Mouse (Mus musculus) kidney, adult 11 months (tissue): Measurements from ENCODE around the gene Fam169a.
"Not testable (repeated sequence)": the region's sequence is repeated elsewhere in the genome, so short reads cannot be mapped to it uniquely, and the experiment has no call there.

Experiments
- DNase-seq: peaks from one replicate; pipeline ENCODE4 v3.0.0; 2022

The Fam169a gene

DNA sequence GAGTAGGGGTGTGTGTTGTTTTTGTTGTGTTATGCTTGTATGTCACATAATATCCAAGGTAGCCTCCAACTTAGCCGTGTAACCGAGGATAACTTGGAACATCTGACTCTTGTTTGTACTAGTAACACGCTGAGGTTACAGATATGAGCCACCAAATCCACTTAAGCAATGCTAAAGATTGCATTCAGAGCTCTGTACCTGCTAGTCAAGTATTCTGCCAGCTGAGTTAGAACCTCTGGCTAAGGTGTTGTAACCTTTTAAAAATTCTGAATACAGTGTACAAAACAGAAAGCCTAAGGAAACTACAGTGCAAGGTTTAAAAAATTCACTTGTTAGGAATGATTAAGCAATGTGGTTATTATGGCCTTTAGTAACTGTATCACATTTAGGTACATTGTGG lies 13.5 kb downstream of the Fam169a start:
- DNase-seq = no peak

DNA sequence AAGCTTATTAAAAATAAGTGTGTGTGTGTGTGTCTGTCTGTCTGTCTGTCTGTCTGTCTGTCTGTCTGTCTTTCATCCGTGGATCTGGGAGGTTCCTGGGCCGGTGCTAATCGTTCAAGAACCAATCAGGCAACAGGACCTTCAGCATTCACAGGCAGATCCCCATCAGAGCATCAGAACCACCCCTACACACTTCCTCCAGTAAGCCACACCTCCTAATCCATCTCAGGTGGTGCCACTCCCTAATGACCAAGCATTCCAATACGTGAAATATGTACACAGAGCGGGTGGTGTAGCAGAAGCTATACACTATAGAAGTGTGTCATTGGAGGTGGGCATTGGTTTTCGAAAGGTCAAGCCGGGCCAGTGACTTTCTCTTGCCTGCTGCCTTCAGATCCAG lies 15.3 kb downstream of the Fam169a start:
- DNase-seq = no peak

DNA sequence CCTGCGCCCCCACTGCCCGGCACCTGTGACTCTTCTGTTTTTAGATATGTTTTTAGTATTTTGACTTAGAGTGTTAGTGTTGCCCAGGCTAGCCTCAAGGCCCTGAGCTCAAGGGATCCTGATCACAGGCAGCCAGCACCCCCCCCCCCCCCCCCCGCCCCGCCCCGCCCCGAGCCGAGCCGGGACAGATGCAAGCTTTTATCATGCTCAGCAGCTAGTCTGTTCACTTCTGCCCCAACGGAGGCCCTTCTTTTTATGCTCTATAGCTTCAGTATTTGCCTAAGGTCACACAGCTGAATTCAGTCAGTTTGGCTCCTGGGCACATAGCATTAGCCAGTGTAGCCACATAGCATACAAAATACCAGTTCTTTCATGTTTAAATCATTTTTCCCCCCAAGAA lies 19.2 kb downstream of the Fam169a start:
- no peak for DNase-seq

DNA sequence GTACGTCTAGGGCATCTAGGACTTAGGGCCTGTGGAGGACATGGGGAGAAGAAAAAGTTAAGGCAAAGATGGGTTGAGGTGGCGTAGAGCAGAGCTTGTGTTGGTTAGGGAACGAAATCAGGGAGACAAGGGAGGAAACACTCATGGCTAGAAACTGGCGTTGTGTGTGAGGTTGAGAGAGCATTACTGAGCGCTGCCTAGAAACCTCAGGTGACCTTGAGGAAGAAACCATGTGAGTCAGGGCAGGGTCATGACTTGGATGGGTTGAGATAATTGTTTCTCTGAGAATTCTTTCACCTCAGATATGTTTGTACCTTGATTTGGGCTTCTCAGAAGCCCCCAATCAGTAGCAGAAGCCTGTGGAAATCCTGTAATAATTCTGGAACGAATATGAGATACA lies 20.3 kb downstream of the Fam169a start:
- DNase-seq = no peak

DNA sequence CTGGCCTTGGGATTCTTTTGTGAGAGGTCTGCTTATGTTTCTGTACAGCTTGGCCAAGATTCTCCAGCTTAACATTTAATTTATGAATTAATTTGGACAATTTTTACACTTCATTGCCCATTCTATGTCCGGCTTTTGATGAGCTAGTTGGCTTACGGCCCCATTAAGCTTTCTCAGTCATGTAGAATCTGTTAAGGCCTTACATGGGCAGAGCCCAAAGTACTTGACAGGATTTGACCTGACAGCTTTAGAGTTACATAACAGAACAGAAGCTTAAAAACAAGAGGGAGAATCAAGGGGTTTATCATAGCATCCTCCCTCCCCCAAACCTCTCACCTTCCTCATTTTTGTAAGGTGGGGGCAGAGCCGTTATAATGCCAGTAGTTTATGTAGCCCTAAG lies 21.1 kb downstream of the Fam169a start:
- no peak for DNase-seq

DNA sequence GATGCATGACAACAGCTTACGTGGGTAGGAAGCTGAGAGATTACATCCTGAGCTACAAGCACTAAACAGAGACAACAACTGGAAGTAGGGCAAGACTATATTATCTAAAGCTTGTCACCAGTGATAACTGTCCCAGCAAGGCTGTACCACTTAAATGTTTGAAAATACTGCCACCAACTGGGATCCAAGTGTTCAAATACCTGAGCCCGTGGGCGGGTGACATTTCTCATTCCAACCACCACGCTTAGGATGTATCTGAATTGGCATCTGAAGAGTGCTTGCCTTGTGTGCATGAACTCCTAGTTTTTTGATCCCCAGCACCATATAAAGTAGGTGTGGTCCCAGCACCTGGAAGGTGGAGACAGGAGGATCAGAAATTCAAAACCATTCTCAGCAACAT lies 28.6 kb downstream of the Fam169a start:
- no peak for DNase-seq

DNA sequence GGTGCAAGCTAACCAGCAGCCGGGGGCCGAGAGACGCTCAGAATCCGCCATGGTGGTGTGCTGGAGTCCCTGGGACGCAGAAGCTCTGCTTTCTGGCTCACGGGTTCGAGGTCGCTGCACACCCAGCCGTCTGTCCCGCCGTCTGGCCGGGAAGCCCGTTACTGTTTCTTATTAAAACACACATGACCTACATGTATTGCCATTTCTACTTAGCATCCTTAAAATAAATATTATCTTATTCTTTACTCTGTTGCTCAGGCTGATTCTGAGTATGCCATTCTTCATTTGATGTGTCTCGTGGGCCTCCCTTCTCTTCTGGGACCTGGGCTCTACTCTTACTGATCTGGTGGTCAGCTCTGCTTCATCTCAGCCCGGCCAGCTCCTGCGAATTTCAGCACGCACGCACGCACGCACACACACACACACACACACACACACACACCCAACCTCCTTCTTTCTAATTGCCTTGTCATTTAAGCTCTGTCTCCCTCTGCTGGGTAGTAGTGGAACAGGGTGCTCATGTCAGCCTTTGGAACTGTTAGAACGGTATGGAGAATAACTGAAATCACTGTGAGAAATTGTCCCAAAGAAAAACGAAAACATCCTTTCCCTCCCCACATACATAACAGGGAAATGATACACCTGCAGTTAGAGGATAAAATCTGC lies 32.2 kb downstream of the Fam169a start, which contains the start of gene Gm6169:
Gene Gm6169 (minus strand): TSS at position 51 of the 666 bp plus-strand sequence.
- peak; percentile 22 for DNase-seq

DNA sequence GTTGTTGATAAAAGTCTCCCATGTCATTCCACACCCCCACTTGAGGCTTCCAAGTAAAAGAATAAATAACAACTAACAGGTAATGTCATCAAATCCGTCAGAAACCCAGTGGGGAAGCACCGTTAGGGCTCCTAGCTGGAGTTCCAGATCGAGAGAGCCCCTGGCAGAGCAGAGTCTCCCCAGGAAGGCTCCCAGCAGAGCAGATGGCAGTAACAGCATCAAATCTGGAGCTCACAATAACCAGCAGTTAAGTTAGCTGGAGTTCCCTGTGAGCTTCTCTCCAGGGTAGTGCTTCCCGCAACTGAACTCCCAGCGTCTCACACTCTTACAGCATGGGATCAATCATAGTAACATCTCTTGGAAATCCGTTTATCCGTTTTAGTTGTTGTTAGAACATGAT lies 37.9 kb downstream of the Fam169a start:
- DNase-seq = no peak

DNA sequence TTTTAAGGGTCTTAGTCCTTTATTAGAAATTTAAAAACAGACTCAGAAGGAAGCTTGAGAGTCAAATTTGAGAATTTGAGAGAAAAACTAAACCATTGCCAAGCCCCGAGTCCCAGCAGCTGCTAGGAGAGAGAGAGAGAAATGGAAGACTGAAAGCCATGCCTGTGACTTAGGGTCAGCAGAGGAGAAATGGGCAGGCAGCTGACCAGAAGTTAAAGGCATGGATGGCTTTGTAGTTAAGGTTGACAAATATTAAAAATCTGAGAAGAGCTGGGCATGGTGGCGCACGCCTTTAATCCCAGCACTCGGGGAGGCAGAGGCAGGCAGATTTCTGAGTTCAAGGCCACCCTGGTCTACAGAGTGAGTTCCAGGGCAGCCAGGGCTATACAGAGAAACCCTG lies 40.6 kb downstream of the Fam169a start:
- peak; percentile 8 for DNase-seq

DNA sequence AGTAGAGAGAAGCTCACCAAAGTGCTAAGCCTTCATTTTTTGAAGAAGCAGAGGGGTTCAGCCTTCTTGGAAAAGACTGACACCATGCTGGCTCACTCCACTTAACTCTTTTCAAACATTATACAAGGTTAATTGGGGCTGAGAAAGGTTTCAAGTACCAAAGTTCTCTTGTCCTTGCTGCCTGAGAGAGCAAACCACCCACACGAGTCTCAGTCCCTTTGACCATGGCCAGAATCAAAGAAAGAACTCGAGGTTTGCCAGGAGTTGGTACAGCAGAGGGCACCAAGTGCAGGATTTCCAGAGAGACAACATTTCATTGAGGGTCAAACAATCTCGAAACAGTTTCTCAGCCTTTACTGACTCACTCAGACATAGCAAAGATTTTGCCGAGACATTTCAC lies 42.0 kb downstream of the Fam169a start:
- DNase-seq = peak; percentile 51

DNA sequence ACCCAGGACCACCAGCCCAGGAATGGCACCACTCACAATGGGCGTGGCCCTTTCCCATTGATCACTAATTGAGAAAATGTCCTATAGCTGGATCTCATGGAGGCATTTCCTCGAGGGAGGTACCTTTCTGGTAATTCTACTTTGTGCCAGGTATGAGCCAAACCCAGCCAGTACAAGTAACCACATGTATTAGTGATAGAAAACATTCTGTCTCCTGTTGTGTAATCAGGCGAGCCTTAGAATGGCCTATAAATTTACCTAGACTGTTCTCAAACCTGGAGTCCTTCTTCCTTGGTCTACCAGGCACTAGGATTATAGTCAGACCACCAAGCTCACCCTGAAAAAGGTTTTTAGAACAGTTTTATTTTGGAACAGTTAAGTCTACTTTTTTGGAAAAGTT lies 54.3 kb downstream of the Fam169a start:
- no peak for DNase-seq

DNA sequence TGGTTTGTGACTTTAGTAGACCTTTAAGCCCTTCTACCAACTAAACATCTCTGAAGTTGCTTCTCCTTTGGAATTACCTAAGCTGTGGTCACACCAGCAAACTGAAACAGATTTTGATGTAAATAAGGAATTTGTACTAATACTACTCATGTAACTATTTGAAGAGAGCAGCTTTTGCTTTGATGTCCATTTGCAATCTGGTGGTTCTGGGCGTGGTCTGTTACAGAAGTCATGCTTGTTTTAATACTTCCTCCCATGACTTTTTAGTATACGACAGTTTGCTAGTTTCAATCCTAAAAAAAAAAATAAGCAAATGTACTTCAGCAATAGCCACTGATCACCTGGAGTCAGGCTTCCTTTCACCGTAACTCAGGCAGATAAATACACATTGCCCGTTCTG lies 62.6 kb downstream of the Fam169a start:
- not testable (repeated sequence) for DNase-seq

DNA sequence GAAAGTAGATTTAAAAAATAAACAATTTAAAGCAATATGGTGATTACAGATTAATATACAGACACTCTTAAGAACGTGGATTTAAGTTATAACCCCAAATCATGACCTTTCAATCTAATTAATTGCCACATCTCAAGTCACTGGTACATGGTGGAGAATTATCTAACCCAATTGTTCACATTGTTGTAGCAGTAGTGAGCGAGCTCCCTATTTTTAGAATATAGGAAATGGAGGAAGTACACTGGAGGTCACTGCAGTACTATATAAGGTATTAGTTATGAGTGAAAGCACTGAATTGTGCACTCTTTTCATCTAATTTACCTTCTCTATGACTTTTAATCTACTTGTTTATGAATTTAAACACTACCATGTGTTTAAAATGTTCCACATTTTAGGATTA lies 63.3 kb downstream of the Fam169a start:
- DNase-seq = not testable (repeated sequence)

DNA sequence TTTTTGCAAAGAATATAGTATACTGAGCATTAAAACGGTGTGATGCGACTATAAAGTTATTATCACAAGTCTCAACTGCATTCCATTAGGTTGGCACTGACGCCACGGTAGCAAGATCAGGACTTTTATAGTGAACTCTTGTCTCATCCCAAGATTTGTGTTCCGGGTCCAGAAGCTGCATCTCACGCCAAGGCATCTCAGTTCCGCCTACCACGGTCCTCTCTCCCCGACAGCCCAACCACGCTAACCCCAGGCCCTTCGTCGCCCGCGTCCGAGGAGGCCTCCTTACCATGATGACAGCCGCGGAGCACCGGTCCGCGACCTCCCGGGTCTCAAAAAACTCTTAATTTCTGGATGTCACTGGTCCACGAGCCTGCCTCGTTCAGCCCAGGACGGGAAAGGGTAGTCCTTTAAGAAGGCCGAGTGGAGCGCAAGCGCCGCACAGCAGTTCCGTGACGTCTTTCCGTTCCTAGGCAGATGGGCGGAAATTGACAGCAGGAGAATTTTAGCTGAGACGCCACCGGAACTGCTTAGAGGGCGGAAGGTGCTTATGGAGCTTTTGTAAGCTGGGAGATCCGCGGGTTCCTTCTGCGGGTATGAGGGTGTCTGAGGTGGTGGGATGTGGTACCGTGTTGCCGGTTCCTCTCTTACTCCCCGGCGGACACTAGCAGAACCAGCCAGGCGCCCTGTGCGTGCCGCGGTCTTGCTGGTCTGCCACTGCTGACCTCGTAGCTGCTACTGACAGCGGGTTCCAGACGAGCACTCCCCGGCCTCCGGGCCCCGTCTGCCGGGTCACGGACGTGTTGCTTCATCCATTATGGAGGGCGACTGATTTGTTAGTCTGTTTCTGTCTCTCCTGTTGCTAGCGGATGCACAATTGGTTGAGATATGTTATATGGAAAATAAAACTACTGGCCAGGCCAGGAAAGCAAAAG lies 70.6 kb downstream of the Fam169a start, which contains the start of the genes Gfm2 and Nsa2:
Gene Gfm2 (plus strand): TSS at position 472 of the 935 bp plus-strand sequence.
Gene Nsa2 (minus strand): TSS at position 472 of the 935 bp plus-strand sequence.
- peak; percentile 91 for DNase-seq

DNA sequence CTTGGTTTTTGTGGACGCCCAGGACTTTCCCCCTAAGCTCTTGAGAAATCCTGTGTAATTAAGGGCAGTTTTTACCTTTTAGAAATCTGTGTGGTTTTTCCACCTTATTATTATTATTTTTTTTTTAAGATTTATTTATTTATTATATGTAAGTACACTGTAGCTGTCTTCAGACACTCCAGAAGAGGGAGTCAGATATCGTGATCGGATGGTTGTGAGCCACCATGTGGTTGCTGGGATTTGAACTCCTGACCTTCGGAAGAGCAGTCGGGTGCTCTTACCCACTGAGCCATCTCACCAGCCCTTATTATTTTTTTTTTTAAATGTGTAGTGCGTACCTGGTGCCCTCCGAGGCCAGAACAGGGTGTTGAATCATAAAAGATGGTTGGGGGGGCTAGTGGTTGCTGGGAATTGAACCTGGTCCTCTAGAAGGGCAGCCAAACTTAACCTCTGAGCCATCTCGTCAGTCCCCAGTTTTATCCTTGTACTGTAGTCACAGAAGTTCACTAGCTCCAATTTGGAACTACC lies 71.4 kb downstream of the Fam169a start:
- DNase-seq = not testable (repeated sequence)

DNA sequence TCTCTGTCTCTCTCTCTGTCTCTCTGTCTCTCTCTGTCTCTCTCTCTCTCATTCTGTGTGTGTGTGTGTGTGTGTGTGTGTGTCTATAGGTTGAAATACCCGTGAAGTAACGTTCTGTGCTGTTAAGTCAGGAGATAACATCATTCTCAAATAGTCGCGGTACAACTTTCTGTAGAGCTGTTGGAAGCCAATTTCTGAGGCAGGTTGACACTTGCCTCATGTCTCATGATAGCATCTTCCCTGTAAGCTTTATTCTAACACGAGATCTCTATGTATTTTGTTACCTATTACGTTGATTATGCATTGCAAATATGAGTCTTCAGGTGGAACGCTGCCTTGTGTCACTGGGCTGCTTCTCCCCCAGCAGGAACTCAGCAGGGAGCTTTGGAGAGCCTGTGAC lies 75.2 kb downstream of the Fam169a start:
- no peak for DNase-seq

DNA sequence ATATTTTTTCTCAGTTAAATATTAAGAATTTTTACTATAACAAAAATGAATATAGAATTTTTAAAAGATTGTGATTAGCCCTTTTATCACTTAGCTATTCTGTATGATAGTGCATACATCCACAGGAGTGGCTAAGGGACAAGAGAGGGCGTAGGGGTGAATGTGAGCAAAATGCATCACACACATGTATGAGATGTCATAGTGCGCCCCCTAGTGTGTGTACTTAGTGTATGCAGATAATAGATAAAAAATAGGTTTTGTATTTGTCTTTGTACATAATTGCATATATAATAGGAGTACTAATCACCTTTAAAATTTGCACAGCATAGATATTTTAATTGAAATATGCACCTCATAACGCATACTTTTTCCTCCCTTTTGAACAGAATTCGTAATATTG lies 78.7 kb downstream of the Fam169a start:
- no peak for DNase-seq

DNA sequence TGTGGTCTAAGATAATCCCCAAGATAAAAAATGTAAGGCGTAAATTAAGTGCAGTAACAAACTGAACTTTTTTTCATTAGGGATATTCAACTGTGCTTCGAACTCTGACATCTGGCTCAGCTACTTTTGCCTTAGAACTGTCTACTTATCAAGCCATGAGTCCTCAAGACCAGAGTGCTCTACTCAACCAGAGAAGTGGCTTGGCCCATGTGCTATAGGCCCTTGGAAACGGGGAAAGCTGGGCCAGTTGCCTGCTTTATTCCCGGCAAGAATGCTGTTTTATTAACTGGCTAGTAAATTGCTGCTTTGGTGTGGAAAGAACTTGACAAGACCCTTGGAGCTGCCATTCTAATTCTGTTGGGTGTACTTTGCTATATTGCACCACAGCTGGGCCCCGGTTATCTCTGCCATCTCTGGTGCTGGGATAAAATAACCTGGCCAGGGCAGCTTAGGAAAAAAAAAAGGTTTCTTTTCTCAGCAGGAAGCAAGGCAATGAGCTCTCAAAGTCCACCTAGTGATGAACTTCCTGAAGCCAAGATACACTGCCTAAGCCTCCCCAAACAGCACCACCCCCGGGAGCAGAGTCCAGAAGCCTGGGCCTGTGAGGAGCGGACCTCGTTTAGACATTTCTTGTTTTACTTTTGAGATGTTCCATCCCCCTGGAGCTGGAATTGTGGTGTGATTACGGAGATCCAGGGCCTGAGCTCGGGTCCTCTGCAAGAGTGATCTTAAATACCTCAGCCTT lies 108.6 kb downstream of the Fam169a start:
- peak; percentile 73 for DNase-seq

DNA sequence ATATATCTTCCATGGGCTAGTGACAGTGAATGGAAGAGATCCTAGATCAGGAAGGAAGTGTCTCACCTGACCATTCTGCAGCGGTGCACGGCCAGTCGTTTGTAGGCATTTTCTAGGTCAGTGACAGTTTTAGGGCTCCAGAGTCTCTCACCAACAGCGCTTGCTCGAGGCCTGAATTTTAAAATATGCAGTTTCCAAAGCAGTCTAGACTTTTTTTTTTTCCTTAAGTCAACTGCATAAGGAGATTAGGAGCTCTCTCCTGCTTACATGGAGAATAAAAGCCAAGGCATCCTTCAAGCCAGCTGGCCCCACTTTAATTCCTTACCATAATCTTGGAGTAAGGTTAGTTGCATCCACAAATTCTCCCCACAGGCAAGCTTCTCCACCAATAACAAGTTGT lies 109.6 kb downstream of the Fam169a start:
- no peak for DNase-seq

DNA sequence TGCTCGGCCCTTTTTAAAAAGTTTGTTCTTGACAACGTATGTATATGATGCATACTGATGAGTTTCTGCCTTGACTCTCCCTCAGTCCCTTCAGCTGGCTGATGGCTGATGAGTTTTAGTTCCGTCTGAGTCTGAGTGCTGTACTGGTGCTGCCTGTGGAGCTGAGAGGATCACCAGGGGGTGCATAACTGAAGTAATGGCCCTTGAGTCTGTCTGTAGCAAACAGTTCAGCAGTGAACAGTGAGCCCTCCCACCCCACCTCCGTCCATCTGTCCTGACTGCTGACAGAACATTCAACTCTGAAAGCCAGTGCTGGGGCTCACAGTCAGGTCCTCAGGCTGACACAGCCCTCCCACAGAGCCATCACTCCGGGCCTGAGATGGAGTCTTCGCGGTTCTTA lies 111.9 kb downstream of the Fam169a start:
- no peak for DNase-seq

DNA sequence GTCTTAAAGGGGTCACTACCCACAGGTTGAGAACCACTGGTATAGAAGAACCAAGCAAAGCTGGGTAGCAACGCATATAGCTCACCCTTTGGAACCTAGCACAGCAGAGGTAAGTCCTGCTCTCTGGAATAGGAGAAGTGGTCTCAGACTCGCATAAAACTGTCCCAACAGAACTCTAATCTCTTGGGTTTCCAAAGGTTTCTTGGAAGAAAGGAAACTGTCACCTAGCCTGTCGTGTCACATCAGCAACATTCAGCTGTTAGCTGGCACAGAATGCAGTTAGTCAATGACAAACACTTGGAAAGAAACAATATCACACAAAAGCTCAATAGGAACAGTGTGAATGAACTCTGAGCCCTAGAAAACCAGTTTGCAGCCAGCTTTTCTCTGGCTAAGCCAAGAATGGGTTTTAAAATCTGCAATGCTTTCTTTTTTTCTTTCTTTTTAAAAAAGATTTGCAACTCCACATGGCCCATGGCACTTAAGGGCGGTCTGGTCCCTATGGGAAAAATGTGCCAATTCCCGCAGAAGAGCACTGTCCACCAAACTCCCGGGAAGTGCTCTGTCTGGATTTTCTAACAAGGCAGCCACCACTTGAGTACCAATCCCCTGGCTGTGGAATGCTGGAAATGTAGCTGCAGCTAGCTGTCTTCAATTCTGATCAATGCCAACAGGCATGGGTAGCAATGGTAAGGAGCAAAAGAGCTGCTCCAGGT lies 113.2 kb downstream of the Fam169a start:
- DNase-seq = no peak
